Mouse (Mus musculus): ENCODE data around the gene Vps41. TPM values are rescaled to one million over a fixed set of nuclear protein-coding genes. Genes with fewer than 3 reads are reported as not detected.

The Vps41 gene
- polyA plus RNA-seq, 1 experiment from 2014 or later = 66.3 TPM

Other genes starting within 250 kb of the Vps41 start
- gene Amph, start 230.9 kb downstream of the Vps41 start, polyA plus RNA-seq (2014; fragmentation: Nextera tagmentation; extraction: Ambion mirVana) = 3.3 and 4.1 TPM in 2 replicates